Mouse (Mus musculus) embryonic facial prominence, embryonic 12.5 days (tissue): ENCODE data around the gene Bend6. TPM values are rescaled to one million over a fixed set of nuclear protein-coding genes. Genes with fewer than 3 reads are reported as not detected.

Experiments used
- ATAC-seq: fragments of 200-750 bp; cut with Nextera tagmentation; 2 replicates; pipeline ENCODE4 v1.8.0; 2017; ENCODE audit not compliant: insufficient number of reproducible peaks, insufficient read depth, low FRiP score, low TSS enrichment
- H3K27ac ChIP-seq: fragments of 300-500 bp; sonication (generic); 2 replicates; pipeline ENCODE4 v1.5.1; 2016; ENCODE audit warnings: mild to moderate bottlenecking
- H3K27me3 ChIP-seq: fragments of 300-500 bp; sonication (generic); 2 replicates; pipeline ENCODE4 v1.6.1; 2016; ENCODE audit warnings: mild to moderate bottlenecking, moderate library complexity
- H3K36me3 ChIP-seq: fragments of 300-500 bp; sonication (generic); 2 replicates; pipeline ENCODE4 v1.6.1; 2016; ENCODE audit warnings: mild to moderate bottlenecking
- H3K4me1 ChIP-seq: fragments of 300-500 bp; sonication (generic); 2 replicates; pipeline ENCODE4 v1.6.1; 2016
- H3K4me2 ChIP-seq: fragments of 300-500 bp; sonication (generic); replicated peaks from 2 replicates; pipeline ENCODE4 v1.6.1; 2016; ENCODE audit warnings: mild to moderate bottlenecking, moderate library complexity
- H3K4me3 ChIP-seq: fragments of 300-500 bp; sonication (generic); 2 replicates; pipeline ENCODE4 v1.5.1; 2016; ENCODE audit warnings: mild to moderate bottlenecking
- H3K9ac ChIP-seq: fragments of 300-500 bp; sonication (generic); 2 replicates; pipeline ENCODE4 v1.6.1; 2016; ENCODE audit warnings: mild to moderate bottlenecking, moderate library complexity
- H3K9me3 ChIP-seq: fragments of 300-500 bp; sonication (generic); 2 replicates; pipeline ENCODE4 v1.6.1; 2016; ENCODE audit warnings: mild to moderate bottlenecking, moderate library complexity
- WGBS: fragments of 180-500 bp; shearing (Covaris S2); methylation state at CpG from one replicate; pipeline ENCODE4 v1.1.7; 2016; 5-methylcytosine and 5-hydroxymethylcytosine counted together
- polyA plus RNA-seq: library from polyadenylated mRNA; unstranded; fragments of >200 nt; fragmentation: Nextera tagmentation; extraction: Ambion mirVana; gene quantifications from 2 replicates; pipeline ENCODE4 v1.2.1, GENCODE M21; 2016

Gene Bend6
- 1.8 and 2.3 TPM in 2 replicates for polyA plus RNA-seq

- Histone ChIP-seq H3K4me1 (peaks cover 9% of the 10 kb centered on the region; the same call in 1 of the 2 replicates), H3K27me3 (peaks cover 27% of the 10 kb centered on the region), H3K36me3 (no peaks in the 10 kb centered on the region), H3K27ac (no peak within 1 kb of the TSS), H3K9me3 (no peaks in the 10 kb centered on the region), H3K9ac (peak within 1 kb of the TSS; percentile 42), H3K4me3 (peak within 1 kb of the TSS; percentile 63), H3K4me2 (peak within 1 kb of the TSS; percentile 62)
- under 1% methylated on average over 77 of the region's 110 CpGs for WGBS
- peak; percentile 80 for ATAC-seq
Observed at GRCm38 (mm10) chr1:33907421-33908190, at the start of gene Bend6. Bend6 (minus strand) TSS chr1:33907816.

GRCm38 (mm10) chr1:33955626-33956025 lies 48.0 kb upstream of the Bend6 start:
- ATAC-seq = no peak
- Histone ChIP-seq H3K9me3 (no peaks in the 10 kb centered on the region), H3K27ac (no peak overlapping the region), H3K4me1 (no peaks in the 10 kb centered on the region), H3K9ac (no peak overlapping the region), H3K36me3 (no peaks in the 10 kb centered on the region), H3K4me3 (no peak overlapping the region), H3K4me2 (no peak overlapping the region), H3K27me3 (no peaks in the 10 kb centered on the region)
- WGBS = 91% methylated on average over 6 of the region's 6 CpGs

GRCm38 (mm10) chr1:33948511-33948910 lies 40.9 kb upstream of the Bend6 start:
- Histone ChIP-seq H3K9me3 (no peaks in the 10 kb centered on the region), H3K36me3 (no peaks in the 10 kb centered on the region), H3K4me2 (no peak overlapping the region), H3K27me3 (no peaks in the 10 kb centered on the region), H3K4me3 (no peak overlapping the region), H3K9ac (no peak overlapping the region), H3K4me1 (no peaks in the 10 kb centered on the region), H3K27ac (no peak overlapping the region)
- WGBS = 64% methylated on average over 5 of the region's 5 CpGs
- no peak for ATAC-seq

- H3K4me1 ChIP-seq = no peaks in the 10 kb centered on the region
- H3K4me2 ChIP-seq = no peak overlapping the region
- H3K36me3 ChIP-seq = no peaks in the 10 kb centered on the region
- H3K4me3 ChIP-seq = no peak overlapping the region
- ATAC-seq = no peak
- no peak overlapping the region for H3K27ac ChIP-seq
- H3K9ac ChIP-seq = no peak overlapping the region
- H3K9me3 ChIP-seq = no peaks in the 10 kb centered on the region
- WGBS = 89% methylated on average over 6 of the region's 6 CpGs
- H3K27me3 ChIP-seq = no peaks in the 10 kb centered on the region
Observed at GRCm38 (mm10) chr1:33947838-33948237, 40.2 kb upstream of the Bend6 start.

GRCm38 (mm10) chr1:33946601-33947395 lies 39.2 kb upstream of the Bend6 start:
- H3K27ac ChIP-seq = no peak overlapping the region
- H3K9me3 ChIP-seq = no peaks in the 10 kb centered on the region
- H3K4me1 ChIP-seq = no peaks in the 10 kb centered on the region
- H3K27me3 ChIP-seq = no peaks in the 10 kb centered on the region
- 88% methylated on average over 12 of the region's 12 CpGs for WGBS
- no peak overlapping the region for H3K4me3 ChIP-seq
- H3K4me2 ChIP-seq = no peak overlapping the region
- no peaks in the 10 kb centered on the region for H3K36me3 ChIP-seq
- no peak overlapping the region for H3K9ac ChIP-seq
- ATAC-seq = no peak

- no peaks in the 10 kb centered on the region for H3K9me3 ChIP-seq
- H3K4me2 ChIP-seq = no peak overlapping the region
- no peak overlapping the region for H3K9ac ChIP-seq
- ATAC-seq = no peak
- no peaks in the 10 kb centered on the region for H3K27me3 ChIP-seq
- H3K4me1 ChIP-seq = no peaks in the 10 kb centered on the region
- H3K27ac ChIP-seq = no peak overlapping the region
- no peak overlapping the region for H3K4me3 ChIP-seq
- 87% methylated on average over 6 of the region's 6 CpGs for WGBS
- H3K36me3 ChIP-seq = no peaks in the 10 kb centered on the region
Observed at GRCm38 (mm10) chr1:33945756-33946155, 38.1 kb upstream of the Bend6 start.

- no peak overlapping the region for H3K4me2 ChIP-seq
- peak; percentile 77 for ATAC-seq
- WGBS = 66% methylated on average over 17 of the region's 17 CpGs
Observed at GRCm38 (mm10) chr1:33944977-33945750, 37.5 kb upstream of the Bend6 start.

GRCm38 (mm10) chr1:33943943-33944342 lies 36.3 kb upstream of the Bend6 start:
- Histone ChIP-seq H3K4me3 (no peak overlapping the region), H3K9ac (no peak overlapping the region), H3K36me3 (no peaks in the 10 kb centered on the region), H3K9me3 (no peaks in the 10 kb centered on the region), H3K27me3 (no peaks in the 10 kb centered on the region), H3K27ac (no peak overlapping the region), H3K4me1 (no peaks in the 10 kb centered on the region), H3K4me2 (no peak overlapping the region)
- 80% methylated on average over 2 of the region's 2 CpGs for WGBS
- ATAC-seq = no peak

More at GRCm38 (mm10) chr1:33944977-33945750, 37.5 kb upstream of the Bend6 start:
- Histone ChIP-seq H3K27me3 (no peaks in the 10 kb centered on the region), H3K4me1 (no peaks in the 10 kb centered on the region), H3K27ac (no peak overlapping the region), H3K4me3 (no peak overlapping the region), H3K36me3 (no peaks in the 10 kb centered on the region), H3K9ac (no peak overlapping the region), H3K9me3 (no peaks in the 10 kb centered on the region)

GRCm38 (mm10) chr1:33942638-33943037 lies 35.0 kb upstream of the Bend6 start:
- H3K9me3 ChIP-seq = no peaks in the 10 kb centered on the region
- 83% methylated on average over 8 of the region's 8 CpGs for WGBS
- H3K4me1 ChIP-seq = no peaks in the 10 kb centered on the region
- H3K36me3 ChIP-seq = no peaks in the 10 kb centered on the region
- no peak overlapping the region for H3K27ac ChIP-seq
- no peak overlapping the region for H3K4me3 ChIP-seq
- no peak overlapping the region for H3K9ac ChIP-seq
- no peak for ATAC-seq
- no peak overlapping the region for H3K4me2 ChIP-seq
- H3K27me3 ChIP-seq = no peaks in the 10 kb centered on the region

GRCm38 (mm10) chr1:33940364-33940928 lies 32.8 kb upstream of the Bend6 start:
- WGBS = 83% methylated on average over 11 of the region's 11 CpGs
- Histone ChIP-seq H3K4me1 (no peaks in the 10 kb centered on the region), H3K9ac (no peak overlapping the region), H3K27ac (no peak overlapping the region), H3K36me3 (no peaks in the 10 kb centered on the region), H3K9me3 (no peaks in the 10 kb centered on the region), H3K4me2 (no peak overlapping the region), H3K27me3 (no peaks in the 10 kb centered on the region), H3K4me3 (no peak overlapping the region)
- ATAC-seq = no peak

- ATAC-seq = no peak
- Histone ChIP-seq H3K27me3 (no peaks in the 10 kb centered on the region), H3K9me3 (no peaks in the 10 kb centered on the region), H3K27ac (no peak overlapping the region), H3K9ac (no peak overlapping the region), H3K4me1 (no peaks in the 10 kb centered on the region), H3K4me3 (no peak overlapping the region), H3K36me3 (no peaks in the 10 kb centered on the region), H3K4me2 (no peak overlapping the region)
- WGBS = 85% methylated on average over 5 of the region's 5 CpGs
Observed at GRCm38 (mm10) chr1:33939828-33940227, 32.2 kb upstream of the Bend6 start.
